ENCODE assay signal across 8 mouse cellular contexts in the genomic region with DNA sequence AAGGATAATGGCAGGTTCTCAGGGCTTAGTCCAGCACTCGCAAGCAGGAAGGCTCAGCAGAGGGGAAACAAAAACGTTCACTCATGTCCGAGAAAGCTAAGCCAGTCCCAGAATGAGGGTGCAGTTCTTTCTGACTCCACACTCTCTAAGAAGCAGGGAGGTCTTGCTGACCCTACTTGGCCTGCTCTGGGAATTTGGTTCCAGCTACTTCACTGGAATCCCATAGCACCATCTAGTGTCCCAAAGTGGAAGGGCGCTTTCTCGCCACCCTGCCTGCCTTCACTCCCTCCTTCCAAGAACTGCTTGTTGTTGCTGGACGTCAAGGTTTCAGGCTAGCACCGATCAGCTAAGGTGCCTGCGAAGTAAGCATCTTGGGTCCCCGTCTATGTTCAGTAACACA. TPM values are rescaled to one million over a fixed set of nuclear protein-coding genes. Genes with fewer than 3 reads are reported as not detected.
A peak's percentile ranks its signal among the peaks of the same experiment; 100 is the strongest.
DNase-seq lines count a peak whose midpoint lies in the region.

No protein-coding gene starts in this region.

- DNase-seq in CD4-positive helper T cell, adult 2 months (ENCODE audit: low read depth, low spot score): peak; percentile 49
- peak; percentile 71 for DNase-seq in adipocyte (ENCODE audit: low spot score)
- peak; percentile 88 for DNase-seq in embryo, embryonic 10.5 days (ENCODE audit: low spot score)
- DNase-seq in heart, adult 8-10 months (ENCODE audit: low spot score): peak; percentile 69
- peak; percentile 68 to 84 for DNase-seq in kidney, postnatal 36 days
- DNase-seq in lung, adult 18-20 months: peak; percentile 53 to 63
- peak; percentile 17 for DNase-seq in ovary, adult 18-20 months (ENCODE audit: low spot score)
- peak; percentile 72 for DNase-seq in thymus, postnatal 4 days

RNA-seq across cellular contexts. Expression of a gene that starts 5.0 kb away (rescaled TPM):
- 1 to 10 TPM; 1.1 to 1.9 (median 1.3) TPM for total RNA-seq in heart, adult 8-10 months (2022)

RNA-seq across cellular contexts. Expression of a gene that starts 53.1 kb away (rescaled TPM):
- 10 to 100 TPM; 16.4 to 27.6 (median 19.2) TPM for total RNA-seq in heart, adult 8-10 months (2022)

Comparison
In these comparisons a context has a peak if more than half of its experiments do, and no peak if none do; other contexts are left out.
1. Peak in every context shown above with its lines: DNase-seq.
2. DNase-seq: peak in every context shown above with its lines; median percentile 88 in embryo, embryonic 10.5 days; 76 in kidney, postnatal 36 days; 72 in thymus, postnatal 4 days; 71 in adipocyte; 69 in heart, adult 8-10 months; 58 in lung, adult 18-20 months; 49 in CD4-positive helper T cell, adult 2 months; 17 in ovary, adult 18-20 months.